Mouse (Mus musculus): Measurements from ENCODE around the gene Zbtb48. TPM values are rescaled to one million over a fixed set of nuclear protein-coding genes. Genes with fewer than 3 reads are reported as not detected.

Gene Zbtb48
- polyA plus RNA-seq, 1 experiment from 2014 or later = 19.6 TPM

GRCm38 (mm10) chr4:151995371-151996172 lies 31.9 kb downstream of the Zbtb48 start:
- H3K9me3 ChIP-seq = no peaks in the 10 kb centered on the region
- no peaks in the 10 kb centered on the region for H3K27me3 ChIP-seq
- peak overlapping the region; percentile 89 for H3K9ac ChIP-seq
- peaks cover 26% of the 10 kb centered on the region for H3K4me1 ChIP-seq (replicated peaks)
- peak overlapping the region; percentile 82 for H3K27ac ChIP-seq
- ATAC-seq (ENCODE audit: low FRiP score) = peak; percentile 68
- H3K4me3 ChIP-seq = peak overlapping the region; percentile 92
- WGBS = under 1% methylated on average over 95 of the region's 111 CpGs
- peak overlapping the region; percentile 93 for H3K4me2 ChIP-seq
- H3K36me3 ChIP-seq = peaks cover 20% of the 10 kb centered on the region

- H3K27ac ChIP-seq = peak overlapping the region; percentile 82; the same call in 1 of the 2 replicates
- ATAC-seq (ENCODE audit: low FRiP score) = no peak
These were observed 33.0 kb downstream of the Zbtb48 start for GRCm38 (mm10) chr4:151994228-151995171.

GRCm38 (mm10) chr4:151993035-151993434 lies 34.4 kb downstream of the Zbtb48 start:
- H3K27ac ChIP-seq = no peak overlapping the region
- peaks cover 37% of the 10 kb centered on the region for H3K4me1 ChIP-seq (replicated peaks)
- no peaks in the 10 kb centered on the region for H3K9me3 ChIP-seq
- H3K4me2 ChIP-seq = no peak overlapping the region
- ATAC-seq (ENCODE audit: low FRiP score) = no peak
- 92% methylated on average over 6 of the region's 6 CpGs for WGBS
- H3K27me3 ChIP-seq = no peaks in the 10 kb centered on the region
- peak overlapping the region; percentile 89; the same call in 1 of the 2 replicates for H3K9ac ChIP-seq
- no peak overlapping the region for H3K4me3 ChIP-seq
- peaks cover 24% of the 10 kb centered on the region for H3K36me3 ChIP-seq

More at GRCm38 (mm10) chr4:151994228-151995171, 33.0 kb downstream of the Zbtb48 start:
- H3K9me3 ChIP-seq = no peaks in the 10 kb centered on the region
- peaks cover 26% of the 10 kb centered on the region for H3K4me1 ChIP-seq (replicated peaks)
- H3K9ac ChIP-seq = peak overlapping the region; percentile 89
- H3K36me3 ChIP-seq = peaks cover 24% of the 10 kb centered on the region
- WGBS = under 1% methylated on average over 61 of the region's 61 CpGs
- no peaks in the 10 kb centered on the region for H3K27me3 ChIP-seq
- peak overlapping the region; percentile 93 for H3K4me2 ChIP-seq
- peak overlapping the region; percentile 92 for H3K4me3 ChIP-seq

- no peak overlapping the region for H3K9ac ChIP-seq
- H3K27ac ChIP-seq = no peak overlapping the region
- no peaks in the 10 kb centered on the region for H3K27me3 ChIP-seq
- 95% methylated on average over 9 of the region's 9 CpGs for WGBS
- no peak for ATAC-seq (ENCODE audit: low FRiP score)
- H3K9me3 ChIP-seq = no peaks in the 10 kb centered on the region
- no peak overlapping the region for H3K4me3 ChIP-seq
- H3K36me3 ChIP-seq = peaks cover 24% of the 10 kb centered on the region
- H3K4me1 ChIP-seq (replicated peaks) = peaks cover 37% of the 10 kb centered on the region
- no peak overlapping the region for H3K4me2 ChIP-seq
These were observed 35.4 kb downstream of the Zbtb48 start for GRCm38 (mm10) chr4:151992091-151992490.

GRCm38 (mm10) chr4:151989110-151989488 lies 38.4 kb downstream of the Zbtb48 start:
- H3K9me3 ChIP-seq = no peaks in the 10 kb centered on the region
- peaks cover 24% of the 10 kb centered on the region for H3K36me3 ChIP-seq
- 33% methylated on average over 6 of the region's 6 CpGs for WGBS
- H3K4me1 ChIP-seq (replicated peaks) = peaks cover 40% of the 10 kb centered on the region
- no peaks in the 10 kb centered on the region for H3K27me3 ChIP-seq
- peak overlapping the region; percentile 89 for H3K4me2 ChIP-seq
- no peak overlapping the region for H3K27ac ChIP-seq
- peak overlapping the region; percentile 85 for H3K4me3 ChIP-seq
- ATAC-seq (ENCODE audit: low FRiP score) = peak; percentile 9; the same call in 1 of the 2 replicates
- H3K9ac ChIP-seq = peak overlapping the region; percentile 95

- peak; percentile 75 for ATAC-seq (ENCODE audit: low FRiP score)
- peak within 1 kb of the TSS; percentile 89 for H3K4me2 ChIP-seq
- peak within 1 kb of the TSS; percentile 88 for H3K27ac ChIP-seq
- H3K27me3 ChIP-seq = no peaks in the 10 kb centered on the region
- no peaks in the 10 kb centered on the region for H3K9me3 ChIP-seq
- peak within 1 kb of the TSS; percentile 95 for H3K9ac ChIP-seq
- peaks cover 36% of the 10 kb centered on the region for H3K4me1 ChIP-seq (replicated peaks)
- WGBS = under 1% methylated on average over 53 of the region's 54 CpGs
- H3K36me3 ChIP-seq = peaks cover 24% of the 10 kb centered on the region
- H3K4me3 ChIP-seq = peak within 1 kb of the TSS; percentile 85
These were observed 38.9 kb downstream of the Zbtb48 start, which contains the start of gene Thap3 for GRCm38 (mm10) chr4:151988342-151989109. Thap3 (minus strand) TSS chr4:151988997.

GRCm38 (mm10) chr4:151988014-151988341 lies 39.5 kb downstream of the Zbtb48 start:
- no peaks in the 10 kb centered on the region for H3K9me3 ChIP-seq
- H3K27ac ChIP-seq = peak overlapping the region; percentile 88
- H3K9ac ChIP-seq = peak overlapping the region; percentile 95
- H3K36me3 ChIP-seq = peaks cover 29% of the 10 kb centered on the region
- H3K4me2 ChIP-seq = peak overlapping the region; percentile 89
- H3K4me3 ChIP-seq = peak overlapping the region; percentile 85
- ATAC-seq (ENCODE audit: low FRiP score) = no peak
- H3K27me3 ChIP-seq = no peaks in the 10 kb centered on the region
- H3K4me1 ChIP-seq (replicated peaks) = peaks cover 36% of the 10 kb centered on the region
- 33% methylated on average over 10 of the region's 10 CpGs for WGBS

- WGBS = 67% methylated on average over 8 of the region's 8 CpGs
- Histone ChIP-seq H3K36me3 (peaks cover 28% of the 10 kb centered on the region), H3K4me2 (0 out of 2 replicates have a peak overlapping the region, but pooled peaks have one; percentile 8), H3K27ac (no peak overlapping the region), H3K4me3 (no peak overlapping the region), H3K9me3 (no peaks in the 10 kb centered on the region), H3K27me3 (no peaks in the 10 kb centered on the region), H3K4me1 (replicated peaks) (peaks cover 38% of the 10 kb centered on the region), H3K9ac (no peak overlapping the region; the same call in 1 of the 2 replicates)
- no peak for ATAC-seq (ENCODE audit: low FRiP score)
These were observed 40.8 kb downstream of the Zbtb48 start for GRCm38 (mm10) chr4:151986650-151987049.

GRCm38 (mm10) chr4:151985886-151986285 lies 41.6 kb downstream of the Zbtb48 start:
- Histone ChIP-seq H3K9me3 (no peaks in the 10 kb centered on the region), H3K4me3 (no peak overlapping the region), H3K4me1 (replicated peaks) (peaks cover 41% of the 10 kb centered on the region), H3K27ac (no peak overlapping the region), H3K4me2 (no peak overlapping the region), H3K9ac (no peak overlapping the region; the same call in 1 of the 2 replicates), H3K27me3 (no peaks in the 10 kb centered on the region), H3K36me3 (peaks cover 24% of the 10 kb centered on the region)
- WGBS = 48% methylated on average over 10 of the region's 10 CpGs
- no peak for ATAC-seq (ENCODE audit: low FRiP score)

- WGBS = 38% methylated on average over 8 of the region's 9 CpGs
- no peak for ATAC-seq (ENCODE audit: low FRiP score)
- Histone ChIP-seq H3K4me3 (no peak overlapping the region), H3K36me3 (peaks cover 38% of the 10 kb centered on the region), H3K9me3 (no peaks in the 10 kb centered on the region), H3K4me1 (replicated peaks) (peaks cover 35% of the 10 kb centered on the region), H3K9ac (no peak overlapping the region), H3K4me2 (no peak overlapping the region), H3K27ac (no peak overlapping the region), H3K27me3 (no peaks in the 10 kb centered on the region)
These were observed 43.9 kb downstream of the Zbtb48 start for GRCm38 (mm10) chr4:151983560-151983959.

- H3K4me2 ChIP-seq = no peak overlapping the region
- no peak overlapping the region for H3K9ac ChIP-seq
- H3K27ac ChIP-seq = no peak overlapping the region
- H3K9me3 ChIP-seq = no peaks in the 10 kb centered on the region
- peaks cover 31% of the 10 kb centered on the region for H3K4me1 ChIP-seq (replicated peaks)
- H3K4me3 ChIP-seq = no peak overlapping the region
- peaks cover 41% of the 10 kb centered on the region for H3K36me3 ChIP-seq
- WGBS = 67% methylated on average over 17 of the region's 17 CpGs
- no peak for ATAC-seq (ENCODE audit: low FRiP score)
- H3K27me3 ChIP-seq = no peaks in the 10 kb centered on the region
These were observed 44.4 kb downstream of the Zbtb48 start for GRCm38 (mm10) chr4:151983043-151983442.
